Mouse (Mus musculus): ENCODE results near the gene Gm9046. TPM values are rescaled to one million over a fixed set of nuclear protein-coding genes. Genes with fewer than 3 reads are reported as not detected.
"Not testable (repeated sequence)": the region's sequence is repeated elsewhere in the genome, so short reads cannot be mapped to it uniquely, and the experiment has no call there.

The Gm9046 gene
- not detected in 2 replicates for polyA plus RNA-seq (2015; fragmentation: Nextera tagmentation; extraction: Ambion mirVana)

- not testable (repeated sequence) for ATAC-seq (ENCODE audit: insufficient number of reproducible peaks, low FRiP score, low TSS enrichment, low read depth); H3K4me3 ChIP-seq (replicated peaks); H3K27ac ChIP-seq (replicated peaks); H3K9ac ChIP-seq; H3K9me3 ChIP-seq (replicated peaks); H3K36me3 ChIP-seq; H3K4me2 ChIP-seq (replicated peaks); H3K4me1 ChIP-seq; H3K27me3 ChIP-seq
- no CpG with 5 or more reads among the region's 14 CpGs for WGBS
Measured at GRCm38 (mm10) chr10:118343155-118343554, at the start of gene Gm9046. Gene Gm9046, minus strand, starts transcription at chr10:118343255.

GRCm38 (mm10) chr10:118370443-118370842, 27.4 kb upstream of the Gm9046 start:
- Histone ChIP-seq H3K36me3 (no peaks in the 10 kb centered on the region), H3K4me3 (replicated peaks) (peak overlapping the region; percentile 22), H3K4me1 (0 out of 2 replicates have a peak, but pooled peaks cover 3% of the 10 kb centered on the region), H3K27ac (replicated peaks) (no peak overlapping the region), H3K27me3 (0 out of 2 replicates have a peak, but pooled peaks cover 3% of the 10 kb centered on the region), H3K4me2 (replicated peaks) (peak overlapping the region; percentile 44), H3K9me3 (replicated peaks) (no peaks in the 10 kb centered on the region), H3K9ac (no peak overlapping the region)
- peak; percentile 76 for ATAC-seq (ENCODE audit: insufficient number of reproducible peaks, low FRiP score, low TSS enrichment, low read depth)
- 2% methylated on average over 10 of the region's 10 CpGs for WGBS

GRCm38 (mm10) chr10:118369518-118369917, 26.5 kb upstream of the Gm9046 start:
- 86% methylated on average over 9 of the region's 9 CpGs for WGBS
- Histone ChIP-seq H3K4me3 (replicated peaks) (no peak overlapping the region), H3K4me2 (replicated peaks) (no peak overlapping the region), H3K9me3 (replicated peaks) (no peaks in the 10 kb centered on the region), H3K27me3 (0 out of 2 replicates have a peak, but pooled peaks cover 3% of the 10 kb centered on the region), H3K9ac (no peak overlapping the region), H3K4me1 (0 out of 2 replicates have a peak, but pooled peaks cover 3% of the 10 kb centered on the region), H3K36me3 (no peaks in the 10 kb centered on the region), H3K27ac (replicated peaks) (no peak overlapping the region)
- ATAC-seq (ENCODE audit: insufficient number of reproducible peaks, low FRiP score, low TSS enrichment, low read depth), result no peak

- H3K27ac ChIP-seq (replicated peaks); H3K36me3 ChIP-seq; H3K4me3 ChIP-seq (replicated peaks); H3K4me1 ChIP-seq; H3K27me3 ChIP-seq; ATAC-seq (ENCODE audit: insufficient number of reproducible peaks, low FRiP score, low TSS enrichment, low read depth); H3K9ac ChIP-seq; H3K4me2 ChIP-seq (replicated peaks); H3K9me3 ChIP-seq (replicated peaks): not testable (repeated sequence)
- 91% methylated on average over 1 of the region's 11 CpGs for WGBS
Measured at GRCm38 (mm10) chr10:118354005-118354404, 10.9 kb upstream of the Gm9046 start, which contains the start of gene Gm9049. Gene Gm9049, minus strand, starts transcription at chr10:118354105.

DNA sequence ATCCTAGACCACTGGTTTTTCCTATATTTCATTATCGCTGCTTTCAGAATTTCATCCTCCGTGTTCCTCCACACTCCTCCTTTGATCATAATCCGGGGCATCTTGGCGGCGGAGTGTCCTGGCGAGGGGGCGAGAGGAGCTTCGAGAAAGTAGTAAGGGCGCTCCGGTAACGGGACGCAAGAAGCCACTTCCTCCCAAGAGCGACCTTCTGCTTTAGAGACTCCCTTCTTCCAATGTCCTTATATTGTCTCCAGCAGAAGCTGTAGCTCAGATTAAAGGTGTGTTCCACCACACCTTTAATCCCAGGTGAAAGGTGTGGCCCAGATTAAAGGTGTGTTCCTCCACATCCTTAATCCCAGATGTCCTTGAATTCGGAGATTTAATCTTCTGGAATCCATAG, 5.5 kb upstream of the Gm9046 start, which contains the start of gene Gm9048:
TSS of gene Gm9048 (minus strand) at position 101 of the 400 bp plus-strand sequence.
- not testable (repeated sequence) for H3K36me3 ChIP-seq; ATAC-seq (ENCODE audit: insufficient number of reproducible peaks, low FRiP score, low TSS enrichment, low read depth); H3K4me2 ChIP-seq (replicated peaks); H3K9me3 ChIP-seq (replicated peaks); H3K4me1 ChIP-seq; H3K27ac ChIP-seq (replicated peaks); H3K4me3 ChIP-seq (replicated peaks); H3K27me3 ChIP-seq; H3K9ac ChIP-seq
- 100% methylated on average over 1 of the region's 14 CpGs for WGBS

DNA sequence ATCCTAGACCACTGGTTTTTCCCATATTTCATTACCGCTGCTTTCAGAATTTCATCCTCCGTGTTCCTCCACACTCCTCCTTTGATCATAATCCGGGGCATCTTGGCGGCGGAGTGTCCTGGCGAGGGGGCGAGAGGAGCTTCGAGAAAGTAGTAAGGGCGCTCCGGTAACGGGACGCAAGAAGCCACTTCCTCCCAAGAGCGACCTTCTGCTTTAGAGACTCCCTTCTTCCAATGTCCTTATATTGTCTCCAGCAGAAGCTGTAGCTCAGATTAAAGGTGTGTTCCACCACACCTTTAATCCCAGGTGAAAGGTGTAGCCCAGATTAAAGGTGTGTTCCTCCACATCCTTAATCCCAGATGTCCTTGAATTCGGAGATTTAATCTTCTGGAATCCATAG, 5.3 kb downstream of the Gm9046 start, which contains the start of gene Gm9045:
TSS of gene Gm9045 (minus strand) at position 101 of the 400 bp plus-strand sequence.
- H3K4me1 ChIP-seq; H3K27me3 ChIP-seq; H3K4me3 ChIP-seq (replicated peaks); H3K27ac ChIP-seq (replicated peaks); H3K4me2 ChIP-seq (replicated peaks); ATAC-seq (ENCODE audit: insufficient number of reproducible peaks, low FRiP score, low TSS enrichment, low read depth); H3K36me3 ChIP-seq; H3K9me3 ChIP-seq (replicated peaks); H3K9ac ChIP-seq: not testable (repeated sequence)
- WGBS, result no CpG with 5 or more reads among the region's 14 CpGs

- H3K4me1 ChIP-seq; H3K27ac ChIP-seq (replicated peaks); H3K9me3 ChIP-seq (replicated peaks); ATAC-seq (ENCODE audit: insufficient number of reproducible peaks, low FRiP score, low TSS enrichment, low read depth); H3K9ac ChIP-seq; H3K4me3 ChIP-seq (replicated peaks); H3K4me2 ChIP-seq (replicated peaks); H3K27me3 ChIP-seq; H3K36me3 ChIP-seq: not testable (repeated sequence)
- WGBS, result no CpG with 5 or more reads among the region's 14 CpGs
Measured at GRCm38 (mm10) chr10:118332308-118332707, 10.7 kb downstream of the Gm9046 start, which contains the start of gene Gm9044. Gene Gm9044, minus strand, starts transcription at chr10:118332408.

- H3K4me3 ChIP-seq (replicated peaks); H3K9ac ChIP-seq; H3K9me3 ChIP-seq (replicated peaks); H3K36me3 ChIP-seq; H3K27me3 ChIP-seq; ATAC-seq (ENCODE audit: insufficient number of reproducible peaks, low FRiP score, low TSS enrichment, low read depth); H3K4me1 ChIP-seq; H3K27ac ChIP-seq (replicated peaks); H3K4me2 ChIP-seq (replicated peaks): not testable (repeated sequence)
- WGBS, result no CpG with 5 or more reads among the region's 11 CpGs
Measured at GRCm38 (mm10) chr10:118326869-118327268, 16.2 kb downstream of the Gm9046 start, which contains the start of gene Gm9040. Gene Gm9040, minus strand, starts transcription at chr10:118326969.

GRCm38 (mm10) chr10:118319024-118319423, 24.0 kb downstream of the Gm9046 start:
- no peak overlapping the region for H3K9ac ChIP-seq
- WGBS, result 85% methylated on average over 8 of the region's 8 CpGs
- no peak overlapping the region for H3K27ac ChIP-seq (replicated peaks)
- no peak overlapping the region for H3K4me3 ChIP-seq (replicated peaks)
- no peaks in the 10 kb centered on the region for H3K36me3 ChIP-seq
- no peaks in the 10 kb centered on the region for H3K27me3 ChIP-seq
- no peaks in the 10 kb centered on the region for H3K9me3 ChIP-seq (replicated peaks)
- no peak for ATAC-seq (ENCODE audit: insufficient number of reproducible peaks, low FRiP score, low TSS enrichment, low read depth)
- H3K4me2 ChIP-seq (replicated peaks), result no peak overlapping the region
- H3K4me1 ChIP-seq, result no peaks in the 10 kb centered on the region

GRCm38 (mm10) chr10:118302133-118302532, 40.9 kb downstream of the Gm9046 start:
- H3K4me1 ChIP-seq; ATAC-seq (ENCODE audit: insufficient number of reproducible peaks, low FRiP score, low TSS enrichment, low read depth); H3K27me3 ChIP-seq; H3K9me3 ChIP-seq (replicated peaks); H3K4me2 ChIP-seq (replicated peaks); H3K4me3 ChIP-seq (replicated peaks); H3K36me3 ChIP-seq; H3K9ac ChIP-seq; H3K27ac ChIP-seq (replicated peaks): not testable (repeated sequence)
- WGBS, result 26% methylated on average over 2 of the region's 2 CpGs

DNA sequence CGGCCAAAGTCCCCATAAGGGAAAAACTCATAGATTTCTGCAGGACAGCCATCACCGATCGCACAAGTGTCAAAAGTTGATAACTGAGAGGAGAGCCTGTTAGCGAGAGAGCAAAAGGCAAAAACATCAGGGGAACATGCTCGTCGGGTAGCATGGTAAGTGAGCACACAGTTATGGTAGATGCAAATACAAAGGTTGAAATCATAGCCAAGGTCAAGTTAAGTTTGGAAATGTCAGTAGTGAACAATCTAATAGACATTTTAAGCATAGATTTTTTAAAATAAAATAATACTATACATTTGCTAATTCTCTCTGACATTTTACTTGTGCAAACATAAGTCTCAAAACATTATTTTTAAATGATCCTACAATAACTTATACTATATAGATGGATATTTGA, 48.1 kb downstream of the Gm9046 start, which contains the start of gene Iltifb:
TSS of gene Iltifb (minus strand) at position 101 of the 400 bp plus-strand sequence.
- no peaks in the 10 kb centered on the region for H3K4me1 ChIP-seq
- no peak within 1 kb of the TSS for H3K9ac ChIP-seq
- no peak within 1 kb of the TSS for H3K4me2 ChIP-seq (replicated peaks)
- H3K4me3 ChIP-seq (replicated peaks), result no peak within 1 kb of the TSS
- H3K36me3 ChIP-seq, result no peaks in the 10 kb centered on the region
- no peak within 1 kb of the TSS for H3K27ac ChIP-seq (replicated peaks)
- H3K9me3 ChIP-seq (replicated peaks), result no peaks in the 10 kb centered on the region
- no peak for ATAC-seq (ENCODE audit: insufficient number of reproducible peaks, low FRiP score, low TSS enrichment, low read depth)
- no peaks in the 10 kb centered on the region for H3K27me3 ChIP-seq
- WGBS, result 92% methylated on average over 6 of the region's 6 CpGs
